Mouse (Mus musculus) yolk sac, embryonic 10.5 days (tissue): Measurements from ENCODE around the gene Kcnd2.

Experiments
- DNase-seq: peaks from one replicate; pipeline ENCODE4 v3.0.0-alpha.2; 2017; ENCODE audit warnings: low spot score

Gene Kcnd2

GRCm38 (mm10) chr6:21424202-21424785 is 209.0 kb downstream of the Kcnd2 start:
- DNase-seq, result no peak

- DNase-seq, result no peak
These were observed 215.8 kb downstream of the Kcnd2 start for GRCm38 (mm10) chr6:21431120-21431519.

- DNase-seq, result no peak
These were observed 249.4 kb downstream of the Kcnd2 start for GRCm38 (mm10) chr6:21464719-21465118.

- no peak for DNase-seq
These were observed 256.7 kb downstream of the Kcnd2 start for GRCm38 (mm10) chr6:21471891-21472544.

- DNase-seq, result no peak
These were observed 267.4 kb downstream of the Kcnd2 start for GRCm38 (mm10) chr6:21482714-21483113.

GRCm38 (mm10) chr6:21488536-21488935 is 273.2 kb downstream of the Kcnd2 start:
- no peak for DNase-seq

GRCm38 (mm10) chr6:21502921-21503320 is 287.6 kb downstream of the Kcnd2 start:
- DNase-seq, result no peak

- DNase-seq, result no peak
These were observed 295.4 kb downstream of the Kcnd2 start for GRCm38 (mm10) chr6:21510621-21511239.

- DNase-seq, result no peak
These were observed 305.0 kb downstream of the Kcnd2 start for GRCm38 (mm10) chr6:21520351-21520750.

- no peak for DNase-seq
These were observed 312.3 kb downstream of the Kcnd2 start for GRCm38 (mm10) chr6:21527489-21528074.

GRCm38 (mm10) chr6:21534009-21534408 is 318.7 kb downstream of the Kcnd2 start:
- DNase-seq, result no peak

GRCm38 (mm10) chr6:21534820-21535219 is 319.5 kb downstream of the Kcnd2 start:
- no peak for DNase-seq

- DNase-seq, result no peak
These were observed 336.2 kb downstream of the Kcnd2 start for GRCm38 (mm10) chr6:21551501-21551900.

- DNase-seq, result no peak
These were observed 355.7 kb downstream of the Kcnd2 start for GRCm38 (mm10) chr6:21570964-21571363.

GRCm38 (mm10) chr6:21590156-21590555 is 374.9 kb downstream of the Kcnd2 start:
- DNase-seq, result no peak

GRCm38 (mm10) chr6:21597424-21597823 is 382.1 kb downstream of the Kcnd2 start:
- DNase-seq, result no peak

GRCm38 (mm10) chr6:21609381-21610059 is 394.2 kb downstream of the Kcnd2 start:
- DNase-seq, result no peak

- no peak for DNase-seq
These were observed 414.7 kb downstream of the Kcnd2 start for GRCm38 (mm10) chr6:21629989-21630388.

GRCm38 (mm10) chr6:21655681-21656080 is 440.4 kb downstream of the Kcnd2 start:
- DNase-seq, result no peak

GRCm38 (mm10) chr6:21664135-21664534 is 448.8 kb downstream of the Kcnd2 start:
- no peak for DNase-seq

- no peak for DNase-seq
These were observed 449.3 kb downstream of the Kcnd2 start for GRCm38 (mm10) chr6:21664638-21665037.

GRCm38 (mm10) chr6:21684252-21684651 is 468.9 kb downstream of the Kcnd2 start:
- no peak for DNase-seq

- no peak for DNase-seq
These were observed 471.1 kb downstream of the Kcnd2 start for GRCm38 (mm10) chr6:21686388-21686787.
